Mouse (Mus musculus): ENCODE measurements around the gene Atp13a3. TPM values are rescaled to one million over a fixed set of nuclear protein-coding genes. Genes with fewer than 3 reads are reported as not detected.
A peak's percentile ranks its signal among the peaks of the same experiment; 100 is the strongest.

Gene Atp13a3
- polyA plus RNA-seq, 1 experiment from 2014 or later = 13.0 TPM

DNA sequence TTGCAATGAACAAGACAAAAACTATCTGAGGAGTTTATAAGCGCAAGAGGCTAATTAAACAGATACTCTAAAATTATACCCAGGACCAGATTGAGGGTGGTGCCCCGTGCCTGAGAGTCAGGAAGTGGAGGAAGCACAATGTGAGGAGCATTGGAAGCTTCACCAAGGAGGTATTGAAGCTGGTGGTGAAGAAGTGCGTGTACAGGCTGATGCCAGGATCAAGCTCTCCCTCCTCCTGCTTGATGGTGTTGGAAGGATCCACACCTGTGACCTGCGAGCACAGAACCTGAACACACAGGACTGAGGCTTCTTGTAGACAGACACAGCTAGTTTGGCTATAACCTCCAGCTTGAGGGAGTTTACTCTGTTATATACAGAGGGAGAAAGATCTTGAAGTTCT is 99.7 kb downstream of the Atp13a3 start:
- Histone ChIP-seq H3K36me3 (ENCODE audit: control insufficient read depth, insufficient read depth, low read length) (no peaks in the 10 kb centered on the region), H3K4me1 (ENCODE audit: control insufficient read depth, insufficient read depth, low read length) (peaks cover 16% of the 10 kb centered on the region), H3K9me3 (ENCODE audit: control insufficient read depth, low read length) (no peaks in the 10 kb centered on the region), H3K4me2 (ENCODE audit: low read depth) (no peak overlapping the region), H3K27ac (ENCODE audit: low read depth, low read length) (no peak overlapping the region), H3K9ac (ENCODE audit: low read length) (no peak overlapping the region), H3K27me3 (ENCODE audit: control insufficient read depth, insufficient read depth, low read length) (peaks cover 46% of the 10 kb centered on the region), H3K4me3 (ENCODE audit: low read depth, low read length) (no peak overlapping the region)
- 84% methylated on average over 4 of the region's 4 CpGs for WGBS
- no peak for ATAC-seq (ENCODE audit: insufficient read depth, low FRiP score, low TSS enrichment)
- no peak for DNase-seq (ENCODE audit: low spot score)

DNA sequence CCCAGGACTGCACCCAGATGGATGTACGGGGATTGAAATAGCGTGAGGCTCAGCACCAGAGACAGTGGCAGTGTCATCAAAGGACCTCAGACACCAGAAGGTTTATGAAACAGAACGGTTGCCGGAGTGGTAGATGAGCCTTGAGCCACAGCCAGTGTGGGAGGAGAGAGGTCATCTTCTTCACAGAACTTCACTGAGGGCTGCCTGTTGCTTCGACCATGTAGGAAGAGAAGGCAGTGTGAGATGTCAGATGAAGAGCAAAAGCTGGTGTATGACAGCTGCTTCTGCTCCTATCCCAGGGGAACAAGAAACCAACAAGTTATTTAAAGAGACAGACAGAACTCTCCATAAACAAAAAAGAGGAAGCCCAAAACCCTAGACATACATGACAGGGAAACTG is 101.5 kb downstream of the Atp13a3 start:
- no peak overlapping the region for H3K4me2 ChIP-seq (ENCODE audit: low read depth)
- H3K27ac ChIP-seq (ENCODE audit: low read depth, low read length) = no peak overlapping the region
- no peak overlapping the region for H3K4me3 ChIP-seq (ENCODE audit: low read depth, low read length)
- 81% methylated on average over 5 of the region's 5 CpGs for WGBS
- no peaks in the 10 kb centered on the region for H3K36me3 ChIP-seq (ENCODE audit: control insufficient read depth, insufficient read depth, low read length)
- H3K9ac ChIP-seq (ENCODE audit: low read length) = no peak overlapping the region
- H3K27me3 ChIP-seq (ENCODE audit: control insufficient read depth, insufficient read depth, low read length) = peaks cover 29% of the 10 kb centered on the region
- H3K9me3 ChIP-seq (ENCODE audit: control insufficient read depth, low read length) = no peaks in the 10 kb centered on the region
- ATAC-seq (ENCODE audit: insufficient read depth, low FRiP score, low TSS enrichment) (no peak), DNase-seq (ENCODE audit: low spot score) (no peak)
- H3K4me1 ChIP-seq (ENCODE audit: control insufficient read depth, insufficient read depth, low read length) = peaks cover 11% of the 10 kb centered on the region

DNA sequence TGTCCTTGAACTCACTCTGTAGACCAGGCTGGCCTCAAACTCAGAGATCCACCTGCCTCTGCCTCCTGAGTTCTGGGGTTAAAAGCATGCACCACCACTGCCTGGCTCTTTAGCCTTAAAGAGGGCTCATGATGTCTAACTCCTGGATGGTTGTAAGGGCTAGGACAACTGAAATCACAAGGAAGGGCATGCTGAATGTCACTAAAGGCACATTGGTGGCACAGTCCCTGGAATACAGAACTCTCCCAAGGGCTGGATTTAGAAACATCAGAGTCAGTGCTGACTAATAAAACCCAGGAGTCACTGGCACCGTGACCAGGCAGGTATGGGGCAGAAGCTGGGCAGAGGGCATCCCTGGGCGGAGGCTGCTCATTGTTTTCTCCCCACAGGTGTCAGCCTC is 102.4 kb downstream of the Atp13a3 start:
- Histone ChIP-seq H3K36me3 (ENCODE audit: control insufficient read depth, insufficient read depth, low read length) (no peaks in the 10 kb centered on the region), H3K9ac (ENCODE audit: low read length) (no peak overlapping the region), H3K9me3 (ENCODE audit: control insufficient read depth, low read length) (no peaks in the 10 kb centered on the region), H3K27ac (ENCODE audit: low read depth, low read length) (no peak overlapping the region), H3K4me1 (ENCODE audit: control insufficient read depth, insufficient read depth, low read length) (peaks cover 4% of the 10 kb centered on the region), H3K4me3 (ENCODE audit: low read depth, low read length) (no peak overlapping the region), H3K27me3 (ENCODE audit: control insufficient read depth, insufficient read depth, low read length) (peaks cover 20% of the 10 kb centered on the region), H3K4me2 (ENCODE audit: low read depth) (no peak overlapping the region)
- ATAC-seq (ENCODE audit: insufficient read depth, low FRiP score, low TSS enrichment) (no peak), DNase-seq (ENCODE audit: low spot score) (no peak)
- WGBS = 76% methylated on average over 2 of the region's 2 CpGs

DNA sequence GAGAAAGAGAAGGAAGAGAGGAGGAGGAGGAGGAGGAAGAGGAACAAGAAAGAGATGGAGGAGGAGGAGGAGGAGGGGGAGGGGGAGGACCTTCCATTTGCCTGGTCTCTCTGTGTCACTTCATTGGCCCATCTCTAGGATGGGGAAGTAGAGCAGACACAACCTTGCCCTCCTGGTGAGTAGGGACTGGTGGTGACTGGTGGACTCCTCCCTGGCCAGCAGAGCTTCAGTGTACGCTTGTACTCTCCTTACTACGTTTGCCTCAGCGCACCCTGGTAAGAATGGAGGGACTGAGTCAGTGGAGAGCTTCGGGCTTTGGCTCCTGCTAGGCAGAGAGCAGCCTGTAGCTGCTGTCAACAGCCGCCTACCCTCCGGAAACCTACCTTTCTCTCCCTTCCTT is 103.1 kb downstream of the Atp13a3 start:
- Histone ChIP-seq H3K36me3 (ENCODE audit: control insufficient read depth, insufficient read depth, low read length) (no peaks in the 10 kb centered on the region), H3K9me3 (ENCODE audit: control insufficient read depth, low read length) (no peaks in the 10 kb centered on the region), H3K4me1 (ENCODE audit: control insufficient read depth, insufficient read depth, low read length) (no peaks in the 10 kb centered on the region), H3K4me2 (ENCODE audit: low read depth) (no peak overlapping the region), H3K27ac (ENCODE audit: low read depth, low read length) (no peak overlapping the region), H3K27me3 (ENCODE audit: control insufficient read depth, insufficient read depth, low read length) (peaks cover 13% of the 10 kb centered on the region), H3K9ac (ENCODE audit: low read length) (no peak overlapping the region), H3K4me3 (ENCODE audit: low read depth, low read length) (no peak overlapping the region)
- no peak for DNase-seq (ENCODE audit: low spot score)
- WGBS = 76% methylated on average over 6 of the region's 6 CpGs
- no peak for ATAC-seq (ENCODE audit: insufficient read depth, low FRiP score, low TSS enrichment)

DNA sequence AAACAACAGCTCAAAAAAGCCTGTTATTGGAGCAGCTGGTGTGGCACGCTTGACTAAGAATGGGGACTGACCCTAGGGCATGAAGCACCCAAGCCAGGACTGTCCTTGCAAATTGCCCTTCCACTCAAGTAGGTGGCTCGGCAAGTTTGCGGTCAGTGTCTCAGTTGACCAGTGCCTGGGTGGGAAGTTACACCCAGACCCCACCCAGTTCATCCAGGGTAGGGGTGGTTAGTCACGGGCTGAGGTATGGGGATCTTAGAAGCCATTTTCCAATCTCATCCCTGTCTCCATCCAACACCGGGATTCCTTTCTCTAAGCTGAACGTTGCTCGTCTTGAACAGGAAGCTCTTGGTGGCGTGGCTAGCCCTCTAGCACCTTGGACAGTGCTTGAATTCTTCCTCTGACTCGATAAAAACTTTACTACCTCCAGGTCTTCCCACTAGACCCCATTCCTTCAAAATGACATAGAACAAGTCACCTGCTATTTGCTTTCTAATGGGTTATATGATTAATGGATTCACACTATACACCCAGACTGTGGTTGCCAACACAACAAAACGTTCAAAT is 106.0 kb downstream of the Atp13a3 start:
- Histone ChIP-seq H3K9ac (ENCODE audit: low read length) (no peak overlapping the region), H3K4me3 (ENCODE audit: low read depth, low read length) (no peak overlapping the region), H3K27me3 (ENCODE audit: control insufficient read depth, insufficient read depth, low read length) (no peaks in the 10 kb centered on the region), H3K4me2 (ENCODE audit: low read depth) (no peak overlapping the region), H3K36me3 (ENCODE audit: control insufficient read depth, insufficient read depth, low read length) (no peaks in the 10 kb centered on the region), H3K9me3 (ENCODE audit: control insufficient read depth, low read length) (no peaks in the 10 kb centered on the region), H3K27ac (ENCODE audit: low read depth, low read length) (no peak overlapping the region), H3K4me1 (ENCODE audit: control insufficient read depth, insufficient read depth, low read length) (no peaks in the 10 kb centered on the region)
- 75% methylated on average over 10 of the region's 10 CpGs for WGBS
- DNase-seq (ENCODE audit: low spot score) = no peak
- no peak for ATAC-seq (ENCODE audit: insufficient read depth, low FRiP score, low TSS enrichment)

DNA sequence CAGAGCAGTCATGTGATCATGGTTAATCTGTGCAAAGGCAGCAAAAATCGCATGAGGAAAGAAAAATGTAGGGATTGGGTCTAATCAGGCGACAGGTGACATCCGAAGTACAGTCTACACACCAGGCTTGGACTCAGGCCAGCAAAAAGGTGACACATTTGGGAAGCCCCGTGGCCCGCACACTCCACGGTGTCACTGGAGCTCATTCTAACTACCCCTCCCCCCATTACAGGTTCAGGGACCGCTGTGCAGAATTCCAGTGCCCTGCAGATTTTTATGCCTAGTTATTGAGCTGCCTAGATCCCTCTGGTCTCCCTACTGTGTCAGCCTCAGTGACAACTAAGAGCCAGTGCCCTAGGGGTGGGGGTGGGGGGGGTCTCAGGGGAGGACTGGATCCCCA is 108.3 kb downstream of the Atp13a3 start:
- no peaks in the 10 kb centered on the region for H3K27me3 ChIP-seq (ENCODE audit: control insufficient read depth, insufficient read depth, low read length)
- no peak for ATAC-seq (ENCODE audit: insufficient read depth, low FRiP score, low TSS enrichment)
- H3K4me2 ChIP-seq (ENCODE audit: low read depth) = no peak overlapping the region

DNA sequence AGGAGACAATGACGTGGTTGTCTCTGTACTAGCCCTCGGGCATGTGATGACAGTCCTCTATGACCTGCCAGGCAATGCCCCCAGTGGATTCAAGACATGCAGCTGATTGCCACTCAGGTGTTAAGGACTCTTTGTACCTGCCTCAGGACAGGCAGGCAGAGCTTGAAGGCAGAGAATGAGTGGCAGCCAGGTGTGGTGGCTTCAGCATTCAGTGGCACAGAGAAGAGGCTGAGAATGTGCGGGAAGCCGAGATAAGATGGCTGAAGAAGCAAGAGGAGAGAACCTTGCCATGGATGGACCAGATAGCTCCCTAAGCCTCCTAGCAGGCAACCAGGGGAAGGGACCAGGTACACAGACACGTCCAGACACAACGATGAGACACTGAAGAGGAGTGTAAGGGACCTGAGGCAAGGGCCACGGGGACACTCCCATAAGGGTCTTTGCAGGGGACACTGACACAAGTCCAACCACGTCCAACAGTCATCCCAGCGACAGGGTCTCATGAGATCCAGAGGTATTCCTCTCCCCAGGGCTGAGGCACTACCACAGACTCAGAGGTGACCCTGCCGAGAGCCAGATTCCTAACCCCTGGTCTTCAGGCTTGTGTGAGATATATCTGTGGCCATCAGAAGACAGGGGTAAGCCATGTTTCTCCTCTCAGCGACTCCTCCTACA is 109.0 kb downstream of the Atp13a3 start:
- H3K36me3 ChIP-seq (ENCODE audit: control insufficient read depth, insufficient read depth, low read length) = no peaks in the 10 kb centered on the region
- 88% methylated on average over 11 of the region's 11 CpGs for WGBS
- no peaks in the 10 kb centered on the region for H3K9me3 ChIP-seq (ENCODE audit: control insufficient read depth, low read length)
- H3K9ac ChIP-seq (ENCODE audit: low read length) = no peak overlapping the region
- H3K4me3 ChIP-seq (ENCODE audit: low read depth, low read length) = no peak overlapping the region
- DNase-seq (ENCODE audit: low spot score) (no peak), ATAC-seq (ENCODE audit: insufficient read depth, low FRiP score, low TSS enrichment) (no peak)
- H3K4me1 ChIP-seq (ENCODE audit: control insufficient read depth, insufficient read depth, low read length) = no peaks in the 10 kb centered on the region
- H3K27ac ChIP-seq (ENCODE audit: low read depth, low read length) = no peak overlapping the region
- no peaks in the 10 kb centered on the region for H3K27me3 ChIP-seq (ENCODE audit: control insufficient read depth, insufficient read depth, low read length)
- H3K4me2 ChIP-seq (ENCODE audit: low read depth) = no peak overlapping the region

More for the DNA sequence above, 108.3 kb downstream of the Atp13a3 start:
- DNase-seq (ENCODE audit: low spot score) = no peak
- Histone ChIP-seq H3K27ac (ENCODE audit: low read depth, low read length) (no peak overlapping the region), H3K9ac (ENCODE audit: low read length) (no peak overlapping the region), H3K36me3 (ENCODE audit: control insufficient read depth, insufficient read depth, low read length) (no peaks in the 10 kb centered on the region), H3K4me3 (ENCODE audit: low read depth, low read length) (no peak overlapping the region), H3K4me1 (ENCODE audit: control insufficient read depth, insufficient read depth, low read length) (no peaks in the 10 kb centered on the region), H3K9me3 (ENCODE audit: control insufficient read depth, low read length) (no peaks in the 10 kb centered on the region)
- WGBS = 96% methylated on average over 7 of the region's 7 CpGs

DNA sequence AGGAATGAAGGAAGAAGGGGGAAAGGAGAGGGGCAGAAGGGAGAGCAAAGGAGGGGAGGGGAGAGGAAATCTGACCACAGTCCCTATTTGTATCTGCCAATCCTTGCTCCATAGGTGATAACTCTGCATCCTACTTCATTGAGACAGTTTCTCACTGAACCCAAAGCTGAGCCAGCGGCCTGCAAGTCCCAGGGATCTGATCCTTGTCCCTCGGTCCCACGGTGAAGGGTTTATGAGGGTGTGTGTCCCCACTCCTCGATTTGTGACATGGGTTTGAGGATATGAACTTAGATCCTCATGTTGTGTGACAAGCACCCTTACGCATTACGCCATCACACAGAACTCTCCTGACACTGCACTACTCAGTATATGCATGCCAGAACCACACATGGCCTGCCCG is 110.7 kb downstream of the Atp13a3 start:
- Histone ChIP-seq H3K27ac (ENCODE audit: low read depth, low read length) (no peak overlapping the region), H3K4me3 (ENCODE audit: low read depth, low read length) (no peak overlapping the region), H3K9me3 (ENCODE audit: control insufficient read depth, low read length) (no peaks in the 10 kb centered on the region), H3K27me3 (ENCODE audit: control insufficient read depth, insufficient read depth, low read length) (peaks cover under 1% of the 10 kb centered on the region; the same call in 1 of the 2 replicates), H3K4me1 (ENCODE audit: control insufficient read depth, insufficient read depth, low read length) (no peaks in the 10 kb centered on the region), H3K4me2 (ENCODE audit: low read depth) (no peak overlapping the region), H3K9ac (ENCODE audit: low read length) (no peak overlapping the region), H3K36me3 (ENCODE audit: control insufficient read depth, insufficient read depth, low read length) (no peaks in the 10 kb centered on the region)
- 94% methylated on average over 7 of the region's 7 CpGs for WGBS
- ATAC-seq (ENCODE audit: insufficient read depth, low FRiP score, low TSS enrichment) = no peak
- no peak for DNase-seq (ENCODE audit: low spot score)

DNA sequence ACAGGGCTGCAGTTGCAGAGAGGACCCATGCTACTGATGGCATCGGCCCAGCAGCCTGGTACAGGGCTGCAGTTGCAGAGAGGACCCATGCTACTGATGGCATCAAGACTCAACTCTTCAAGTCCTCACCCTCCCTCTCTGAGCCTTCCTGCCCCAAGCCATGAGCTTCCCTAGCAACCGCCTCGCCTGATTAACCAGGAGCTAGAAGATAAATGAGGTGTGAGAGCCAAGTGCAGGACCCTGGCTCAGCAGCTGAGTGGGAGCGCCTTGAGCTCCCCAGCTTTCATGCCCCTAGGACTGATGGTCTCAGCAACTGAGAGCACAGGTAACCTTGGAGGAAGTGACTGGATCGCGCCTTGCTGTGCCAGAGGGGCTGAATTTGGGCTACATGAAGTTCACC is 115.3 kb downstream of the Atp13a3 start:
- ATAC-seq (ENCODE audit: insufficient read depth, low FRiP score, low TSS enrichment) = no peak
- Histone ChIP-seq H3K27ac (ENCODE audit: low read depth, low read length) (no peak overlapping the region), H3K36me3 (ENCODE audit: control insufficient read depth, insufficient read depth, low read length) (no peaks in the 10 kb centered on the region), H3K9ac (ENCODE audit: low read length) (no peak overlapping the region), H3K9me3 (ENCODE audit: control insufficient read depth, low read length) (no peaks in the 10 kb centered on the region), H3K27me3 (ENCODE audit: control insufficient read depth, insufficient read depth, low read length) (peaks cover 2% of the 10 kb centered on the region; the same call in 1 of the 2 replicates), H3K4me2 (ENCODE audit: low read depth) (no peak overlapping the region), H3K4me3 (ENCODE audit: low read depth, low read length) (no peak overlapping the region), H3K4me1 (ENCODE audit: control insufficient read depth, insufficient read depth, low read length) (no peaks in the 10 kb centered on the region)
- DNase-seq (ENCODE audit: low spot score) = peak; percentile 37
- WGBS = 80% methylated on average over 6 of the region's 6 CpGs
